Mouse (Mus musculus) thymus, adult 2 months (tissue): ENCODE results near the gene Icam4.

Experiments
- CTCF ChIP-seq: fragments of 200-500 bp; IDR thresholded peaks from 2 replicates; pipeline ENCODE4 v1.5.1; 2012; ENCODE audit warnings: mild to moderate bottlenecking, control low read depth, low read length, moderate library complexity, borderline replicate concordance; ENCODE audit not compliant: control insufficient read depth, poor library complexity, insufficient read depth; ENCODE audit errors: extremely low read depth
- POLR2A ChIP-seq: fragments of 200-500 bp; IDR thresholded peaks from 2 replicates; pipeline ENCODE4 v1.6.1; 2012; ENCODE audit warnings: mild to moderate bottlenecking, low read length, control low read depth, moderate library complexity; ENCODE audit not compliant: control insufficient read depth, poor library complexity, insufficient read depth; ENCODE audit errors: extremely low read depth

DNA sequence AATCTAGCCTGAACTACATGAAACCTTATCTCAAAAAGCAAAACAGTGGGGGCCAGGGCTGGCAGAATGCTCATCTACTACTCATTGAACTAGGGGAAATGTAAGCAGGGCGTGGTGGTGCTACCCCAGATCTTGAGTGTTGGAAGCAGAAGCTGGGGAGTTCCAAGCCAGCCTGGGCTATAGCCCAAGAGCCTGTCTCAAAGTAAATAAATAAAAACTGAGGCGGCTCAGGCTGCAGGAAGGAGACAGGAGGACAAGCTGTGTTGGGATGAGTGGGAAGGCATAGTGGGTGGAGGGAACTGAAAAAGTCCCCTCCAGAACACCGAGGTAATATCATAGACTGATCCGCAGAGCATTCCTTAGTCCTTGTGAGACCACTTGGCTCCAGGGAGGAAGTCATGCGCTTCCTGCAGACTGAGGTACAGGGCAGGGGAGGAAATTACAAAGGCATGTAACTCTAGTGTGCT, 17.3 kb upstream of the Icam4 start:
- no peak for TF ChIP-seq CTCF
- no peak for TF ChIP-seq POLR2A
